Mouse (Mus musculus) Muller cell, postnatal 12 days (primary cell): ENCODE measurements around the gene Ptcd3.
"Not testable (repeated sequence)": the region's sequence is repeated elsewhere in the genome, so short reads cannot be mapped to it uniquely, and the experiment has no call there.

ENCODE experiments used
- DNase-seq: peaks from one replicate; pipeline ENCODE4 v3.0.0-alpha.2; 2015; ENCODE audit errors: inconsistent ontology term

Gene Ptcd3

GRCm38 (mm10) chr6:71908481-71909381, at the start of gene Ptcd3, which contains the start of gene Polr1a:
Gene Ptcd3 (minus strand): TSS chr6:71908750.
Gene Polr1a (plus strand): TSS chr6:71909053.
- peak; percentile 96 for DNase-seq

- DNase-seq: no peak
Observed at GRCm38 (mm10) chr6:71951192-71951591, 42.6 kb upstream of the Ptcd3 start.

GRCm38 (mm10) chr6:71950592-71950991, 42.0 kb upstream of the Ptcd3 start:
- DNase-seq: peak; percentile 44

- no peak for DNase-seq
Observed at GRCm38 (mm10) chr6:71949721-71950120, 41.2 kb upstream of the Ptcd3 start.

GRCm38 (mm10) chr6:71946121-71946520, 37.6 kb upstream of the Ptcd3 start:
- no peak for DNase-seq

- DNase-seq: no peak
Observed at GRCm38 (mm10) chr6:71945101-71945500, 36.6 kb upstream of the Ptcd3 start.

GRCm38 (mm10) chr6:71940912-71941311, 32.4 kb upstream of the Ptcd3 start:
- DNase-seq: no peak

- peak; percentile 38 for DNase-seq
Observed at GRCm38 (mm10) chr6:71935737-71936136, 27.2 kb upstream of the Ptcd3 start.

GRCm38 (mm10) chr6:71934081-71934556, 25.6 kb upstream of the Ptcd3 start:
- DNase-seq: peak; percentile 89

- DNase-seq: no peak
Observed at GRCm38 (mm10) chr6:71932347-71932746, 23.8 kb upstream of the Ptcd3 start.

- DNase-seq: no peak
Observed at GRCm38 (mm10) chr6:71930830-71931437, 22.4 kb upstream of the Ptcd3 start.

- no peak for DNase-seq
Observed at GRCm38 (mm10) chr6:71930053-71930452, 21.5 kb upstream of the Ptcd3 start.

- peak; percentile 57 for DNase-seq
Observed at GRCm38 (mm10) chr6:71927911-71928310, 19.4 kb upstream of the Ptcd3 start.

GRCm38 (mm10) chr6:71925233-71925632, 16.7 kb upstream of the Ptcd3 start:
- DNase-seq: not testable (repeated sequence)

- no peak for DNase-seq
Observed at GRCm38 (mm10) chr6:71920752-71921151, 12.2 kb upstream of the Ptcd3 start.

- no peak for DNase-seq
Observed at GRCm38 (mm10) chr6:71911686-71912450, 3.3 kb upstream of the Ptcd3 start.

GRCm38 (mm10) chr6:71909840-71910239, 1.3 kb upstream of the Ptcd3 start:
- no peak for DNase-seq

GRCm38 (mm10) chr6:71909384-71909783, 834 bp upstream of the Ptcd3 start:
- no peak for DNase-seq

GRCm38 (mm10) chr6:71907702-71908235, 781 bp downstream of the Ptcd3 start:
- DNase-seq: no peak

- DNase-seq: no peak
Observed at GRCm38 (mm10) chr6:71893263-71893662, 15.3 kb downstream of the Ptcd3 start.

GRCm38 (mm10) chr6:71877965-71878760, 30.4 kb downstream of the Ptcd3 start:
- DNase-seq: no peak
